Mouse (Mus musculus) CD4-positive, CD25-positive, alpha-beta regulatory T cell, adult 4 months (primary cell): ENCODE data around the gene Rsu1. TPM values are rescaled to one million over a fixed set of nuclear protein-coding genes. Genes with fewer than 3 reads are reported as not detected.

Experiments
- ATAC-seq: one replicate; pipeline ENCODE4 v1.8.0; 2017
- polyA plus RNA-seq, 2 experiments: library from polyadenylated mRNA; unstranded; fragments of 100-300 nt; shearing (Covaris generic); gene quantifications; one replicate each; pipeline ENCODE4 v1.2.1; 2017

Rsu1 gene
- 10 to 100 TPM; 63.1 to 74.5 TPM for polyA plus RNA-seq

DNA sequence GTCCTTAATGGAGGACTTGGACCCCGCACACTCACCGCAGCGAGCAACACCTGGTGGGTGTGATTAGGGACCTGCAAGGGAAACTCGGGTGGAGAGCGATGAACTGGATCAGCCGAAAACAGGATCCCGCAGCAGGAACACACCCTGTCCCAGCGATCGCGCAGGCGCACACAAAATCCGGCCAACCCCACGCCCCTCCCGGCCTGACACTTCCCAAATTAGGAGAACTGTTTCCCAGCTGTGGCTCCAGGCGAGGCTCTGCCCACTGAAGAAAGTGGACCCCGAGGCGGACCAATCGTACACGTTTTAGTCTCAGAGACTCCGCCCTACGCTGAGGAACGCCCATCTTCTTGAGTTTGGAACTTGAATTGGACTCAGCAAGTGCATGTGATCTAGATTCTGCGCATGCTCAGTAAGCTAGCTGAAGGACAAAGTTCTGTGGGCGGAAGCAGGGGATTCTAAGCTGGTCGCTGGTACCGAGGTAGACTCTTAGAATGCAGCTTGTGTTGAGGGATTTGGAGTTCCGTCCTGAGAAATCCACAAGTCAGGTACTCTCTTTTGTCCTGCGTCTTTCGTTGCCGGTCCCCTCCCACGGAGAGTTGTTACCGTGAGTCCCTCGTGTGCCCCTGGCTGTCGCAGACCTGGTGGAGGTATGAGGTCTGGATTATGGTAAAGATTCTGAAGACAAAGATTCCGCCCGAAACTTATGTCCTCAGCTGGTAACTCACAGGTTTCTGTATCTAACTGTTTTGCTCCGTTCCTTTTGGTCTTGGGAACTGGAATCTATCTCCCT is at the start of gene Rsu1:
TSS of gene Rsu1 (minus strand) at position 251 of the 793 bp plus-strand sequence.
- ATAC-seq: peak; percentile 95

DNA sequence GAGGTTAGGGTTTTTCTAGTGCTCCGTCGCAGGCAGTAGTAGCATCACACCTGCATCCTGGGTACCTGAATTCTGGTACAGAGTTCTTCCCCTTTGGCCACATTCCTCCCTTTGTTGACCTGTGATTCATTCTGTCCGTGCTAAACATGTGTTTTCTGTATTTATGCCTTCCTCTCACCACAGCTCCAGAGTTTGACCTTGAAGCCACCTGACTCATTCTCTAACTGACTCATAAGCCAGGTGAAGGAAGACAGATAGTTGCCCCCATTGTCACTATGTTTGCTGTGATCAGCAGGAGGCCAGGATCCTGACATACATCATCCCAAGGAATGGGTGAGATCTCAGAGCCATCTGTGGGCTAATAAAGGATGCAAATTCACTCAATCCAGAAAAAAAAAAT is 32.2 kb upstream of the Rsu1 start:
- no peak for ATAC-seq

DNA sequence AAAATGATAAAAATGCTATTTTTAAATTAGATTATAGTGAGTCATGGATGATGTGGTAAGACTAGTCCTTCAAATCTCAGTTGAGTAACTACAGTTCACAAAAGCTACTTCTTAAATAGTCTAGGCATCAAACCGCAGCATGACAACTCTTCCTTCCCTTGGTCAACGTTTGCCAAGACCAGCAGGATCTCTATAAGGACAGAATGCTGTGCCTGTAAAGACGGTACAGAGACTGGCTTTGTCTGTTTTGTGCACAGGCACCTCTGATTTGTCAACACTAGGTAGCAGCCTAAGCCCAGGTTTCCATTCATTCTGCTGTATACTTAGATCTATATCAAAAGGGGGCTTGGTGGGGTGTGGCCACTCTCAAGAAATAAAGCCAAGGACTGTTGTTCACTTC is 27.8 kb upstream of the Rsu1 start:
- ATAC-seq: peak; percentile 53

DNA sequence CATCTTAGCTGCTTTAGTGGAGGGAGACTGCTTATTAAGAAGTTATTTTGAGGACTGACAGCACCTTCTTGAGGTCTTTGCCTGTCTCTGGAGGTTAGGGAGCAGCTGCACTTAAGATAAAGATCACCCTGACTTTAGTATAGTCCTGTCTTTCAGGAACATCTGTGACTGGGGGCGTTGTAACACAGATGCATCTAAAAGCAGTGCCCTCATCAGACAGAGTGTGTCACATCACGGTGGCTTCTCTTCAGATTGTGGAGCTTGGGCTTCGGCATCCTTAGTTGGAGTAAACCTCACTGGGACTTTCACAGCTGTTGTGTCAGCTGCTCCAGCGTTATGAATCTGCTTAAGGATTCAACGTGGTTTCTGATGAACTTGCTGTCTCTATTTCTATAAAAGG is 26.5 kb upstream of the Rsu1 start:
- no peak for ATAC-seq

DNA sequence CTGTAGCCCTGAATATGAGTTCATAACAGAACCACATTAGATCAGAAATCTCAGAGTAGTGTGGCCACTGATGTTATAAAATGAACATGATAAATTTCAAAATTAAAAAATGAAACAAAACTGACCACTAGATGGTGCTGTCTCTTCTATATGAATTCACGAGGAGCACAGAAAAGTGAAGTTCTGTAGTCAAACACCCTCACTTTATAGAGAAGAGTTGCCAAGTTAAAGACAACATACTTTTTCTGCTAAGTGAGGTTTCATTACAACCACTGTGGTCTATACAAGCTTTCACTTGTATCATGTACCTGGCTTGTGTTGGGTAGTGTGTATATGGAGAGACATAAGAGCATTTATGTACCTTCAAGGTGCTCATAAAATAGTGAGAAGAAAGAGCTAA is 19.4 kb upstream of the Rsu1 start:
- ATAC-seq: peak; percentile 80

DNA sequence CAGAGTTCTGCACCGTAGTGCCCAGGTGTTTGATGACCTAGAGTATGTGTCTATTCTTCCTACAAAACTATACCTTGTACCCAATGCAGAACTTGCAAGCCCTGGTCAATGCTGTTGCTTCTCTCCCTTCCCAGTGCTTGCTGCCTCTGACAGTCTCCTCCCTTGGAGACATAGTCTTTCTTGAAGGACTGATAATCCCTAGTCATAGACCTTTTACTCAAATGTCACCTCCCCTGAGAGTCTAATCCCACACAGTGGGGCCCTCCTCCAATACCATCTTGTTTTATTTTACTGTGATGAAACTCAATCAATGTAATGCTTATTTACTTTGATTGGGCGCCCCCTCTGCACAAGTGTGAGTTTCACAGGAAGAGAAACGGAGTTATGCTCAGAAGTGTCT is 18.9 kb upstream of the Rsu1 start:
- no peak for ATAC-seq

DNA sequence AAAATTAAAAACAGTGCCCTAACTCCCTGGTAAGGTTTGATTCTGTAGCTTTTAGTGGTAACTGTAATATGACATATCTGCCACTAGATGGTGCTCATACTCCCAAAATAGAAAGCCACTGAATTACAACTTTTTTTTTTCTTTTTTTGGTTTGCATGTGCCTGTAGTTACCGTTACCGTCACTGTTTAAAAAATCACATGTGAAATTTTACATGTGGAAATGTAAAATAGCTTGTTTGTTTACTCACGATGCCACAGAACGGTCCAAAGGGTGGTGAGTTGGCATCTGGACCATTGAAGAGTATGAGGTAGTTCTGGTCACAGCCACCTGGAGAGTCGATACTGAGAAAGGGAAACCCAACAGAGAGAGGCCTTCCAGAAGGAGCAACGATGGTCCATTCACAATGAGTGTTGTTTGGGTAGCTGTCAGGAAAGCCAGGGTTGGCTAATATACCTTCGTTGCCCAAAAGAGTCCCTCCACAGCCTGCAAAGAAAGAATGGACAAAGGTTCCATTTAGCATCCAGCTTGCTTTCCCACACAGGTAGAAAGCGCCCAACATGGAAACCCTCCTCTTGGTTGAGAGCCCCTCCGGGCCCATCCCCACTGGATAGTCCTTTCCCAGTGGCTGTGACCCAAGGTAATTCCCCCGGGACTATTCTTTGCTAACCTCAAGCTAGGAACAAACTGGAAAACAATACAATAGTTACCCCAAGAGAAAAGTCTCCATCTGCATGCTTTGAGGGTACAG is 7.1 kb upstream of the Rsu1 start:
- ATAC-seq: peak; percentile 80

DNA sequence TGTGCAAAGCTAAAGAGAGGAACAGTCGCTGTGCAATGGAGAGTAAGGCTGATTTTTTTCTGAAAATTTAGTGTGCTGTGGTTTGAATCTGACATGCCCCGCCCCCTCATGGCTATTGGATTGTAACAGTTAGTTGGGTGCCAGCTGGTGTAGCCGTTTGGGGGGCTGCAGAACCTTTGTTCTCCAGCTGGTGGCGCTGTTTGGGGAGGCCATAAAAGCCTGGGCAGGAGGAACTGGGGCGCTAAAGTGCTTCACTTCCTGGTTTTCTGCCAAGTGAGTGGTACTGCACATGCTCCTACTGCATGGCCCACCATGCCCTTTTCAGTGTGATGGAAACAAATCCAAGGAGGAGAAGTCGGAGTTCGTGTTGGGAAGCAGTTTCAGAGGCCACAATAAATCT is 4.7 kb upstream of the Rsu1 start:
- ATAC-seq: no peak

DNA sequence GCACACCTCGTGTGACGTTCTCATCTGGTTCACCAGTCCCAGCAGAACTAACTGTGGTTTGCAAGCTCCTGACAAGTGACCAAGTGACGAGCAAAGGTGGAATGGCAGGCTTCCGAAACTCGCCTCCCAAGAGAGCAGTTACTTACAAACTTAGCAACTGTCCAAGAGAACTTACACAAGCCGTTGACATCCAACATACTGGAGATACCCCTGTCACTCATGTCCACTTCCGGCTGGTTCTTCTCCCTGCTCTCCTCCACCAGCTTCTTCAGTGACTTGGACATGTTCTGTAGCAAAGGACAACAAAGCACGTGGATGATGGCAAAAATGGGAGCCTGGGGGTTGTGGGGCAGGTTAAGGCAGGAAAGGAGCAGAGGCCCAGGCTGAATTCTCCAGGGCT is 479 bp downstream of the Rsu1 start:
- ATAC-seq: no peak

DNA sequence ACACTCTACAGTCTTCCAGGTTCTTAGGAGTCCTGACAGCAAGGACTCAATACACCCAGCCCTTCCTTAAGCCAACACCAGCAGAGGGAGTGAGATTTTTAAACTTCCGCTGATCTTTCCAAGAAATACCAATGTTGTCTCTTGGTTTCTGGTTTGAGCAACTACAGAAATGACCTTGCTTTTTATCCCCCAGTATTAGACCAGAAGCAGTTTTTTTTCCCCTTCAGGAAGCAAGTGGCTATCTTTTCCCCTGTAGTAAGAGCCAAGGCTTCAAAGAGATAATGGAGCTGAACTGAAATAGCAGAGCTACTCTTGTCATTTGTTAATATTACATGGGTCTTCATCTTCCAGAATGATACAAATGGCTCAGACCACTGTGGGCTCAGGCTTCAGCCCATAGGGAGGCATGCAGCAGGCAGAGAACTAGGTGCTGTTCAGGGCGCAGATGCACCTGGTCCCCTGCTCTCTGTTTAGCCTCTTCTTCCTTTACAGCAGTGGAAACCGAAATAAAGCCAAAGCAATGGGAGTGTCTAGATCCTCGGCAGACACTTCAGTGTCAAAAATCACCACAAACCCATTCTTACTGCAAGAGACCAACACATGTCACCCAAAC is 2.4 kb downstream of the Rsu1 start:
- no peak for ATAC-seq

DNA sequence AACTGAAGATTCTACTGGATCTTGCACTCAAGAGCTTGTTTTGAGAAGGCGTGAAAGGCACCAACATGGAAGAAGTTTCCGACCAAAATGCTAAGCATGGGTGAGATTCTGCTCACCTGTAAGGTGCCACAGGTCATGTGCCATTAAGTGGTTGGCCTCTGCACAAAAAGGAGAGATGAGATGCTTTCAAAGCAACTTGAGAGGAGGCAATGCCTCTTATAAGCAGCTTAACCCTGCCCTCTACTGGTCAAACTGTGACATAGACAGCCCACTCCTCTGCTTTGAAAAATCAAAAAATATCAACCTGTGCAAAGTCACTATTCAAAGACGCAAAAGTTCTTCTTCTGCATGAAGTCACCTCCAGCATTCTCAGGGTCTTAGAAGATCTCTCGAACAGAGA is 6.3 kb downstream of the Rsu1 start:
- peak; percentile 89 for ATAC-seq

DNA sequence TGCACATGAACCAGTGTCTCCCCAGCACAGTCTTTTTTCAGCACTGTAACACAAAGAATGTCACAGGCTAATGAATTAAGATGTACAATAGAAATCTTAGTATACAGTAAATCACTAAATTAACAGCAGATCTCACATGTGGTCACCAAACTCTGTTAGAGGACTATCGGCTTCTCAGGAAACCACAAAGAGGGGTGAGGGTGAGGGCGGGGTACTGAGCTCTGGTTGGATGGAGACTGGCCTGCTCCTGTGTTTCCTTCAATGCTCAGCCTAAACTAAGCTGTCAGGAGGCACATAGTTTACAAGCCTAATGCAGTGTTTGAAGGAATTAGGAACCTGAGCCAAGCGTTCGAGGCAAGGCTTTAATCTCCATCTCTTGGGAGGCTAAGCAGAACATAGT is 8.1 kb downstream of the Rsu1 start:
- ATAC-seq: no peak

DNA sequence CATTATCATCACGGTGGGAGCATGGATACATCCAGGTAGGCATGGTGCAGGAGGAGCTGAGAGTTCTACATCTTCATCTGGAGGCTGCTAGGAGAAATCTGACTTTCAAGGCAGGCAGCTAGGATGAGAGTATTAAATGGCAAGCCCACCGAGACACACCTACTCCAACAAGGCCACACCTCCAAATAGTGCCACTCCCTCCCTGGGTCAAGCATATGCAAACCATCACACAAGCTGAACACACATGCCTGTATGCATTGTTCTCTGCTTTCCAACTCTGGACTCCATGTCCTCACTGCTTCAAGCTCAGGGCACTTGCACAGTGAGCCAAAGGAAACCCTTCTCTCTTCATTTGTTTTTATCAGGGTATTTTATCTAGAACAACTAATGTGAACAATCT is 12.6 kb downstream of the Rsu1 start:
- ATAC-seq: no peak

DNA sequence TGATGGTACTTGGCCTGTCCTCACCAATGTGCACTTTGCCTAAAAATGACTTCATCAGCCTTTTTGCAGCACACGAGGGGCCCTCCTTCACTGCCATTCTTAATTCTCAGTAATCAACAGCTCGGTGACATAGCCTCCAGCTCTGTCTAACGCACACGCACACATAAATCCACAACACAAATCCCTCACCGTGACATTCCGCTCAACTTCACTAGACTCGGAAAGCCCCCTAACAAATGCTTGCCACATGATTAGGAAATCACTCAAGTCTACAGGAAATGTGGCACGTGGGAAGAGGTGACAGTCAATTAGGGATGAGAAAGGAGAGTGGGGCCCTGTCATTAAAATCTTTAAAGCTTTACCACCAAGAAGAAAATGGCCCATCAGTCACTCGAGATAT is 30.5 kb downstream of the Rsu1 start:
- no peak for ATAC-seq

DNA sequence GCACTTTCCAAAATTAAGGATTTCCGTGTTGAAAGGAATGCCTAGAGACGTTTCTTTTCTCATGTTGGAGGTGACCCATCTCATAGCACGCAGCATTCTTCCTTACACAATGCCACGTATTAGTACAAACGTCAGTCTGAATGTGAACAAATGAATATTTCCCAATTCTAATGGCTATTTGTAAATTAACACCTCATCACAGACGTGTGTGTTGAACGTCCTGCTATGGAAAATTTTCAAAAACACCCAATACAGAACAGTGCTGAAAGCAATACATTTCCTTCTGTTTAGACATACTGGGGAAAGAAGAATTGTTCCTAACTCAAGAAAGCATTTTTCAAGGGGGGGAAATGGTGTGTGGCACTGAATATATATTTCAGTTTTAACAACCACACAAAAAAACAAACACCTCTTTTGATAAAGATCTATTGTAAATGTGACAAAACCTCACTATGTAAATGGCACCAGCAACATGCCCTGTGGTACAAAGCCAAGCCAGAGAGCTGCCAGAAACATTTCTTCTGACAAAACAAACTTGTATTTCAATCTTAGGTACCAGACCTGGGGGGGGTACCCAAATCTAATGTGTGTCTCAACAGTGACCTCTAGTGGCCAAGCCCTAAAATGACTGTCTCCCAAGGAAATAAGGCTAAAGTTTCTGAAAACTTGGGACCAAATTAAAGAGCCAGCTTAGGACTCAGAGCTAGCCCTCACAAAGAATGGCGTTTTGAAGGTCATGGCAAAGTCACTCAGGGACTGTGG is 33.9 kb downstream of the Rsu1 start:
- ATAC-seq: peak; percentile 53

DNA sequence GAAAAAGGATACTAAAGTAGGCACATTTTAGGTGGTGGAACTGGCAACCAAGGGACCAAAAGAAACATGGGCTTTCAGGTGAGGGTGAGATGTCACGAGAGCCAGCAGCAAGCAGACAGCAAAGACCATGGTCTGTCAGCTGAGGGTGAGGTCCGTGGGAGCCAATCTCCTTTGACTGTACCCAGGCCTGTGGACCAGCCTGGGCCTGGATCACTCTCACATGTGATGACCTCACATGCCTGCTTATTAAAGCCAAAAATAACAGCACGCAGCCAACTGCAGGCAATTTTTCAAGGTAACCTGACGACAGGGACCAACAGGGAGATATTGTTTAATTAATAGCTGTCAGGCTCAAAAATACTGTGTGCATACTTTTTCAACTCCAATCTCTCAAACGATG is 35.5 kb downstream of the Rsu1 start:
- ATAC-seq: no peak

DNA sequence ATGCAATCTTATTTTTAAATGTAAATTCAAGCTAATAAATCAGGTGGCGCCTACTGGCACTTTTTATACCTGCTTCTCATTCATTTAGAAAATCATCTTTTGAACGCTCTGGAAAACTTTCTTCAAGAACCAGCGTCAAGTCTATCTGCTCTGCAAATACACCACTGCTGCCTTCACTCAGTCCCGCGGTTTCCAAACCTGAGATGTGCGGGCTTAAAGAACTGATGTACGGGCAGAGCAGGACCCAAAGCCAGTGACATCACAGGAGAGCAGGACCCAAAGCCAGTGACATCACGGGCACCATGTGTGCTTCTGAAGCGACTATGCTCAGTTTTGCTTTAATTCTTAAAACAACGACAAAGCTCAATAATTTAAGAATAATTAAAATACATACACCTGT is 36.4 kb downstream of the Rsu1 start:
- ATAC-seq: no peak

DNA sequence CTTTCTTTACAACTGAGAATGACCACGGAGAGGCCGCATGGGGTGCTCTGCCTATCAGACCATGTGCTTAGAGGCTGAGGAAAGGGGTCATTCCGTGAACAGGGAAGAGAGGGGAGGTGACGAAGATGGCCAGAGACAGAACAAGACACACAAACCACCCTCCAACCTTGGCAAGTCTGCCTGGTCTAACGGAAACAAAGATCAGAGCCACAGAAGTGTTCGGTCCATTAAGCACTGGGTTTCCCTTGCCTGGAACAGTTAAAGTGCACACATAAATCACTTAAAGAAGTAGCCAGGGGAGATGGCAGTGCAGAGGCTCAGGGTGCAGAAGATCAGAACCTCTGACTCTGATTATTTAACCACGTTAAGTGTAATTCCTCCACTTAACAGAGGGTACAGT is 37.3 kb downstream of the Rsu1 start:
- peak; percentile 4 for ATAC-seq

DNA sequence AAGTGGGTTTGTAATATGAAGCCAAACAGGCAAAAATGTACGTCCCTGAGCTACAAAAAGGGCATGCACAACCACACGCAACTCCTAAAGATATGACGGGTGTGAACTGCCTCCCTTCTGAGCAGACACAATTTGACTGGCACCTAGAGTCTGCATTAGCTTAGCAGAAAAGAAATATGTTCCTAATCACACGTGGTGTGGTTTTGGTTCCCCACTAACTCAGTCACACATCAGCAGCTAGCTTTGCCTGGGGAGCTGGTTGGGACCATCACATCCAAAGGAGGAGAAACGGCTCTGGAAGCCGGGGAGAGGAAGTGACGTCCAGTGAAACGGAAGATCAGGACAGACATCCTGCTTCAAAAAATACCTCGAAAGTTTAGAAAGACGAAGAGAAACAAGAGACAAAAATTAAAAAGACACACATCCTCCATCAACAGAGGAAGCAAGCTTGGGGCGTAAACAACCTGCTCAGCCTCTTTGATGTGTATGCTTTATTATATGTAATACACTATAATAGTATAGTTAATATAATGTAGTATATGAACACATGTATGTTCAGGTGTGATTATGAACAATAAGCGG is 37.9 kb downstream of the Rsu1 start:
- peak; percentile 68 for ATAC-seq

DNA sequence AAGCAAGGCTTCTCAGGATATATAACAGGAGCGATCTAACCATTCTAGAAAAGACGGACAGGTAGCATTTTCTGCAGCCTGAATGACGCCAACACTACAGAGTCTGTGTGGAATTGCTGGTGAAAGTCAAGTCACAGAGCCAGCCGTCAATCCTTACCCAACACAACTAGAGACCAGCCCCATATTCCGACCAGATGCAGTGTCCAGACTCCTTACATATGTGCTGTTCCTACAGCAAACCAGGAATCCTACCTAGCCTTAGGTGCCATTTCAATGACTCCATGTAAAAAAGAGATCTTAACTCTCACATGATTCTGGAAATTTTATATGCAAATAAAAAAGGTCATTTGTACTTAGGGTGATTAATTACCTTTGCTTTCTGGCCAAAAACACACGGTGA is 38.9 kb downstream of the Rsu1 start:
- no peak for ATAC-seq

DNA sequence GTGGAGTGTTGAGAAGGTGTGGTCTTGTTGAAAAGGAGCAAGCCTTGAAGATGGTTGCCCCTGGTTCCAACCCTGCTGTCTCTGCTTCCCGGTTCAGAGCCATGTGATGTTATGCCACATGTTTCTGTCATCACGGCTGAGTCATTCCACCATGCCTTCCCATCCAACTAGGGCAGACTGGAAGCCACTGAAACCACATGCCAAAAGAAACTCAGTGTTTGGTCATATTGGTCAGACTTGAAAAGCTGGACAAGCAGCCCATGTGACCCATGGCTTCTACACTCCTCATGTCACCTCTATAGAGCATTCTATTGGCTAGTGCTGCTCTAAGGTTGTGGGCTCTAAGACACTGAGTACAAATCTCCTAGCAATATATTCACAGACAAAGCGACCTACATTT is 41.5 kb downstream of the Rsu1 start:
- no peak for ATAC-seq

DNA sequence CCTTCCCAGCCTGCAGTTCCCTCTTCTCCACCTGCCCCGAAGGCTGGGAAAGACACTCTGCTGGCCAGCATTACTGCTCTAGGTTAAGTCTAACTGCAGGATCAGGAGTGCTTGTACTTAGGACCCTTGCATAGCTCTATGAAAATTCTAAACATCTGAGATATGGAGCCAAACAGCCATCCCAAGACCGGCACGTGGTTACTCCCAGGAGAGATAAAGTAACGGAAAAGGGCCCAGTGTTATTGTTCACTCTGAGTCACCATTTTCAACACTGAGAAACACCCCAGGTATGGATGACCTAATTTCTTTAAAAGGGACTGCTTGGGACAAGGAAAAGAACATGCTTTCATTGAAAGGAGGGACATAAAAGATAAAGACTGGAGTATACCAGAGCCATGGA is 45.2 kb downstream of the Rsu1 start:
- ATAC-seq: no peak

DNA sequence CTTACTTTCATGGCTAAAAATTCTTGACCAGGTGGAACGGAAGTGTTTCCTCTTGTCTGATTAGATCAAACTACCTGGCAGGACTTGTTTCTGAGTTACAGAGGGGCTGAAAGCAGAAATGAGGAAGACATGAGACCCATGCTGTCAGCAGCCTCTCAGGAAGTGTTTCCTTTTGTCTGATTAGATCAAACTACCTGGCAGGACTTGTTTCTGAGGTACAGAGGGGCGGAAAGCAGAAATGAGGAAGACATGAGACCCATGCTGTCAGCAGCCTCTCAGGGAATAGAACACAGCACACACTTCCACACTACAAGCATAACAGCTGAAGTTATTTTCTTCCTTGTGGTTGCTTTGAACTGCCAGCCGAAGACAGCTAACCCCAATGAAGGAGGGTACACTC is 46.7 kb downstream of the Rsu1 start:
- peak; percentile 81 for ATAC-seq
